ENCODE assay signal across 8 mouse cellular contexts in the genomic region with DNA sequence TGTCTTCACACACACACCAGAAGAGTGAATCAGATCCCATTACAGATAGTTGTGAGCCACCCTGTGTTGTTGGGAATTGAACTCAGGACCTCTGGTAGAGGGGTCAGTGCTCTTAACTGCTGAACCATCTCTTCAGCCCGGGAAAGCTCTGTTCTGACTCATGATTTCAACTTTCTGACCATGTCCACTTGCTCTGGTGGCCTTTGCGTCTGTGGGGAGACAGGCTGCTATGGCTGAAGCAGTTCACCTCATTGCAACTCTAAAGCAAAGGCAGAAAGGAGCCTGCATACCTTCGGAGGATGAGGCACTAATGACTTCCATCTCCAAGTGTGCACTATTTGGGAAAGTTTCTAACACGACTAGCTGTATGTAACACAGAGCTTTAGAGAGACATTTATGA. TPM values are rescaled to one million over a fixed set of nuclear protein-coding genes. Genes with fewer than 3 reads are reported as not detected.
DNase-seq lines count a peak whose midpoint lies in the region; ATAC-seq lines count a peak whose summit lies in the region.

No protein-coding gene starts in this region.

- no peak for DNase-seq in hindbrain, embryonic 10.5 days (ENCODE audit: low spot score)
- no peak for DNase-seq in hindbrain, embryonic 11.5 days (ENCODE audit: low spot score)
- no peak for DNase-seq in embryonic facial prominence, embryonic 10.5 days (ENCODE audit: low spot score)
- no peak for DNase-seq in adrenal gland, adult 2 months
- DNase-seq in left cerebral cortex, adult 11 months (ENCODE audit: low spot score): no peak
- DNase-seq in right cerebral cortex, postnatal 36 days (ENCODE audit: low spot score in 2 of 2): no peak

- peaks cover 14% of the 10 kb centered on the region for H3K4me1 ChIP-seq in hindbrain, embryonic 10.5 days (replicated peaks)
- no peaks in the 10 kb centered on the region; the same call in 1 of the 2 replicates for H3K4me1 ChIP-seq in hindbrain, embryonic 11.5 days (replicated peaks; ENCODE audit: control insufficient read depth, insufficient read depth, low read length)
- peaks cover 14% of the 10 kb centered on the region for H3K4me1 ChIP-seq in embryonic facial prominence, embryonic 10.5 days
- H3K4me1 ChIP-seq in heart, embryonic 16.5 days (ENCODE audit: control insufficient read depth, insufficient read depth, low read length): peaks cover 10% of the 10 kb centered on the region

- no peak; the same call in 1 of the 2 replicates for ATAC-seq in hindbrain, embryonic 11.5 days (ENCODE audit: low FRiP score)
- no peak for ATAC-seq in heart, embryonic 16.5 days (replicated peaks; ENCODE audit: extremely low read depth, insufficient read depth, low FRiP score)
- 0 out of 2 replicates have a peak, but pooled peaks have one; percentile 5 for ATAC-seq in megakaryocyte-erythroid progenitor cell, adult 5-6 weeks (replicated peaks; ENCODE audit: low FRiP score, low TSS enrichment, poor library complexity, severe bottlenecking)

- 41% methylated on average over 4 of the region's 4 CpGs for WGBS in hindbrain, embryonic 10.5 days
- WGBS in hindbrain, embryonic 11.5 days: 41% methylated on average over 4 of the region's 4 CpGs
- 36% methylated on average over 4 of the region's 4 CpGs for WGBS in embryonic facial prominence, embryonic 10.5 days
- WGBS in heart, embryonic 16.5 days: 29% methylated on average over 4 of the region's 4 CpGs

- H3K36me3 ChIP-seq in hindbrain, embryonic 10.5 days: no peaks in the 10 kb centered on the region
- H3K36me3 ChIP-seq in hindbrain, embryonic 11.5 days (ENCODE audit: control insufficient read depth, insufficient read depth, low read length): no peaks in the 10 kb centered on the region
- H3K36me3 ChIP-seq in embryonic facial prominence, embryonic 10.5 days (replicated peaks): no peaks in the 10 kb centered on the region
- no peaks in the 10 kb centered on the region for H3K36me3 ChIP-seq in heart, embryonic 16.5 days (ENCODE audit: control insufficient read depth, insufficient read depth)

- peaks cover 26% of the 10 kb centered on the region for H3K27me3 ChIP-seq in hindbrain, embryonic 10.5 days (ENCODE audit: insufficient read depth, poor library complexity, severe bottlenecking)
- H3K27me3 ChIP-seq in hindbrain, embryonic 11.5 days (ENCODE audit: control insufficient read depth, insufficient read depth, low read length): no peaks in the 10 kb centered on the region
- H3K27me3 ChIP-seq in embryonic facial prominence, embryonic 10.5 days (replicated peaks; ENCODE audit: low read depth, poor library complexity, severe bottlenecking): peaks cover 29% of the 10 kb centered on the region
- no peaks in the 10 kb centered on the region for H3K27me3 ChIP-seq in heart, embryonic 16.5 days (ENCODE audit: control insufficient read depth, insufficient read depth, low read length)

- H3K4me3 ChIP-seq in hindbrain, embryonic 10.5 days: peak overlapping the region; percentile 71
- H3K4me3 ChIP-seq in hindbrain, embryonic 11.5 days (ENCODE audit: low read depth, low read length): no peak overlapping the region
- H3K4me3 ChIP-seq in embryonic facial prominence, embryonic 10.5 days: peak overlapping the region; percentile 74
- no peak overlapping the region; the same call in 1 of the 2 replicates for H3K4me3 ChIP-seq in heart, embryonic 16.5 days (ENCODE audit: low read length)

- no peaks in the 10 kb centered on the region for H3K9me3 ChIP-seq in hindbrain, embryonic 10.5 days
- H3K9me3 ChIP-seq in hindbrain, embryonic 11.5 days (ENCODE audit: control insufficient read depth, low read length): no peaks in the 10 kb centered on the region
- H3K9me3 ChIP-seq in embryonic facial prominence, embryonic 10.5 days: no peaks in the 10 kb centered on the region
- H3K9me3 ChIP-seq in heart, embryonic 16.5 days (replicated peaks; ENCODE audit: control insufficient read depth, low read length): no peaks in the 10 kb centered on the region

- H3K4me2 ChIP-seq in hindbrain, embryonic 11.5 days (replicated peaks; ENCODE audit: low read depth, low read length): no peak overlapping the region
- peak overlapping the region; percentile 95 for H3K4me2 ChIP-seq in heart, embryonic 16.5 days (ENCODE audit: low read depth, low read length)

- H3K9ac ChIP-seq in hindbrain, embryonic 11.5 days (ENCODE audit: low read depth, low read length): no peak overlapping the region
- H3K9ac ChIP-seq in heart, embryonic 16.5 days (ENCODE audit: low read length): no peak overlapping the region; the same call in 1 of the 2 replicates

- H3K27ac ChIP-seq in hindbrain, embryonic 10.5 days: peak overlapping the region; percentile 86; the same call in 1 of the 2 replicates
- no peak overlapping the region for H3K27ac ChIP-seq in hindbrain, embryonic 11.5 days (ENCODE audit: low read depth, low read length)
- no peak overlapping the region for H3K27ac ChIP-seq in embryonic facial prominence, embryonic 10.5 days (replicated peaks)
- no peak overlapping the region for H3K27ac ChIP-seq in heart, embryonic 16.5 days (ENCODE audit: low read length)

RNA-seq across cellular contexts. Expression of gene Zfp638, which starts 0.5 kb away (rescaled TPM):
- polyA plus RNA-seq in hindbrain, embryonic 10.5 days (2016; fragmentation: Nextera tagmentation; extraction: Ambion mirVana): 51.3 and 73.4 TPM in 2 replicates
- 111 and 119 TPM in 2 replicates for polyA plus RNA-seq in hindbrain, embryonic 11.5 days (2014; fragmentation: Nextera tagmentation; extraction: Ambion mirVana)
- polyA plus RNA-seq in embryonic facial prominence, embryonic 10.5 days (2016; fragmentation: Nextera tagmentation; extraction: Ambion mirVana): 69.8 and 71.0 TPM in 2 replicates
- polyA plus RNA-seq in heart, embryonic 16.5 days (2015; fragmentation: Nextera tagmentation; extraction: Ambion mirVana): 37.0 and 39.8 TPM in 2 replicates
- 104 and 139 TPM in 2 replicates for total RNA-seq in megakaryocyte-erythroid progenitor cell, adult 5-6 weeks (2014; fragmentation: Nextera tagmentation)
- total RNA-seq in megakaryocyte-erythroid progenitor cell, adult 5-6 weeks (2017): 158 and 188 TPM in 2 replicates
- 100 to 1,000 TPM in 1 of 2 experiments, 10 to 100 TPM in 1; 82.6 to 118 TPM for total RNA-seq in adrenal gland, adult 2 months (2021)
- polyA plus RNA-seq in adrenal gland, adult 2 months (2012; rRNA removed): 7.1 and 7.4 TPM in 2 replicates

RNA-seq across cellular contexts. Expression of gene Paip2b, which starts 34.9 kb away (rescaled TPM):
- 13.2 and 18.0 TPM in 2 replicates for polyA plus RNA-seq in hindbrain, embryonic 10.5 days (2016; fragmentation: Nextera tagmentation; extraction: Ambion mirVana)
- polyA plus RNA-seq in hindbrain, embryonic 11.5 days (2014; fragmentation: Nextera tagmentation; extraction: Ambion mirVana): 22.2 and 22.3 TPM in 2 replicates
- polyA plus RNA-seq in embryonic facial prominence, embryonic 10.5 days (2016; fragmentation: Nextera tagmentation; extraction: Ambion mirVana): 19.3 and 19.4 TPM in 2 replicates
- 12.3 and 13.9 TPM in 2 replicates for polyA plus RNA-seq in heart, embryonic 16.5 days (2015; fragmentation: Nextera tagmentation; extraction: Ambion mirVana)
- 8.3 and 17.4 TPM in 2 replicates for total RNA-seq in megakaryocyte-erythroid progenitor cell, adult 5-6 weeks (2014; fragmentation: Nextera tagmentation)
- total RNA-seq in megakaryocyte-erythroid progenitor cell, adult 5-6 weeks (2017): 14.1 and 21.2 TPM in 2 replicates
- total RNA-seq in adrenal gland, adult 2 months (2021): 10 to 100 TPM; 22.0 to 36.9 TPM
- polyA plus RNA-seq in adrenal gland, adult 2 months (2012; rRNA removed): 3.6 and 5.0 TPM in 2 replicates

Comparison
In these comparisons a context has a peak if more than half of its experiments do, and no peak if none do; other contexts are left out.
1. H3K4me3 ChIP-seq: peak in hindbrain, embryonic 10.5 days (single experiment) and embryonic facial prominence, embryonic 10.5 days (single experiment); none in hindbrain, embryonic 11.5 days (single experiment) and heart, embryonic 16.5 days (single experiment).